Mouse (Mus musculus): ENCODE results near the gene Exoc6b.
"Not testable (repeated sequence)": the region's sequence is repeated elsewhere in the genome, so short reads cannot be mapped to it uniquely, and the experiment has no call there.

Exoc6b gene

GRCm38 (mm10) chr6:85069023-85069985 lies at the start of gene Exoc6b:
Gene Exoc6b (minus strand): TSS chr6:85069513.
- peak; percentile 65 to 82 for DNase-seq (ENCODE audit: low spot score in 2 of 2)

DNA sequence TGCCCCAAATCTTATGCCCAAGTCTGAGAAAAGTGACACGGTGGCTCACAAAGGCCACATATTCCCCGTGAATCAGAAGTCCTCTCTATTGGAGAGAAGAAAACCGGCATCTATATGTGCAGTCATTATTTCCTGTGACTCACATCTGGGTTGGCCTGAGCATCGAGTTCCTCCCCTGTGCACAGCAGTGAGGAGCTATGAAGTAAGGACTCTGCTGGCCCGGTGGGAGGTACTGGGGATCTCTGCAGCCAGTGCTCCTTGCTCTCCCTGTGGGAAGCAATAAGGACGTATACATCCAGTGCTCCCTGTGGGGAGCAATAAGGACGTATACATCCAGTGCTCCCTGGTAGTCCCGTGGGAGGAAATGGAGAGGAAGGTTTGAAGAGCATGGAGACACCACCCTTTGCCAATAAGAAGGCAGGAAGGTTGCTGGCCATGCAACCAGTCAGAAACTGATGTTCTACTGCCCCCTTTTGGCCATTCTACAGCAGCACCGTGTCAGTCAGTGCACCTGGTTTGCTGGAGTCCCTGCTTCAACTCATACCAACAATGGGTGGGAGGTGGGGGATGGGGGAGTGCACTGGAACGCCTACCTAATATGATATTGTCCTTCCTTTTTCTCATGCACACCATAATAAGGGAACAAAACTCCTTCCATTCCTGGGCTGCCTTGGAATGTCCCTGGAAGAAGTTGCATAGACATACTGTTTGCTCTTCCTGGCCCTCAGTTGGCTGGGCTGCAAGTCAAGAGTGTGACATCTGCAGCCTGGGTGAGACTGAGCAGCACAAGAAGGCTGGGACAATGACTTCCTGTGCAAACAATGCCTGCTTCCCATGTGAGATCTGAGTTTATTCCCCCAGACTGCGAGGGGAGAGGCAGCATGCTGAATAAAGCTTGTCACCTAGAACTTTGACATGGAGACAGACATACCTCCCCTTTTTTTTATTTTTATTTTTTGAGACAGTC lies 48.5 kb upstream of the Exoc6b start:
- DNase-seq (ENCODE audit: low spot score in 2 of 2): peak; percentile 24 to 41

DNA sequence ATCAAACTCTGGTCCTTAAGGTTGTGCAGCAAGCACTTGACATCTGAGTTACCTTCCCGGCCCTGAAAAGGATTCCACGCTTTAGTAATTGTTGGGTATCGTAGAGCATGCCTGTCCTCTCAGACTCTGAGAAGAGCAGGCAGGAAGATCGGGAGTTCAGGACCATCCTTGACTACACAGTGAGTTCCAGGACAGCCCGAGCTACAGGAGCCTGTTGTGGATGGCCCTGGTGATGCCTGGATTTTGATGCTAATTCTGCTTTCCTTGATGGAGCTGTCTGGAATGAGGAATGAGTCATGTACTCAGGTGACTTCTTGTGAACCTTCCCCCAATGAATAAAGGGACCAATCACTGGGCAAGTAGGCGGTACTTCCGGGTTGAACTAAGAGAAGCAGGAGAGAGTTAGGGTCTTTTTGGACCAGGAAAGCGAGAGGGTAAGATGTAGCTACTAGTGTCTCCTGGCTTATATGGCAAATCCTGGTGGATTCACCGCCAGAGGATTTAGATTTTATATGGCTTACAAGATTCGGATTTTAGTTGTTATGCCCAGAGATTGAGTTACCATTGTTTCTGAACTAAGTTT lies 35.8 kb upstream of the Exoc6b start:
- DNase-seq (ENCODE audit: low spot score in 2 of 2): no peak

- DNase-seq (ENCODE audit: low spot score in 2 of 2): no peak
Observed at GRCm38 (mm10) chr6:85103321-85103720, 34.0 kb upstream of the Exoc6b start.

GRCm38 (mm10) chr6:85096441-85096840 lies 27.1 kb upstream of the Exoc6b start:
- DNase-seq (ENCODE audit: low spot score in 2 of 2): no peak

DNA sequence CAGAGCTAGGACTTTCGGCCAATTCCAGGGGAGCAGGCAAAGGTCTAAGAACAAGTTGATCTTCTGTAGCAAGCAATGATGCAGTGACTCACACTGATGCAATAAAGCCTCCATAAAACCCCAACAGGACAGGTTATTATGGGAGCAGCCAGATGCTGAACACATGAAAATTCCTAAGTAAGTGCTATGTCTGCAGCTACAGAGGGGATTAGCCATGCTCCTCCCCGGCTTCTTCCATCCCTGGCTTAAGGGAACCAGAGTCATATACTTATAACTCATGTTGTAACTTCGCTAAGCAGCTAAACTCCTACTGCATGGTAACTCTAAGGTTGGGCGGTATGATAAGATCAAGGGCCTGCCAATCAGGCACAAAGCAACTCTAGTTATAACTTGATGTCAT lies 18.1 kb upstream of the Exoc6b start:
- no peak for DNase-seq (ENCODE audit: low spot score in 2 of 2)

- DNase-seq (ENCODE audit: low spot score in 2 of 2): no peak
Observed at GRCm38 (mm10) chr6:85086645-85087044, 17.3 kb upstream of the Exoc6b start.

GRCm38 (mm10) chr6:85076179-85076720 lies 6.9 kb upstream of the Exoc6b start:
- not testable (repeated sequence) for DNase-seq (ENCODE audit: low spot score in 2 of 2)

DNA sequence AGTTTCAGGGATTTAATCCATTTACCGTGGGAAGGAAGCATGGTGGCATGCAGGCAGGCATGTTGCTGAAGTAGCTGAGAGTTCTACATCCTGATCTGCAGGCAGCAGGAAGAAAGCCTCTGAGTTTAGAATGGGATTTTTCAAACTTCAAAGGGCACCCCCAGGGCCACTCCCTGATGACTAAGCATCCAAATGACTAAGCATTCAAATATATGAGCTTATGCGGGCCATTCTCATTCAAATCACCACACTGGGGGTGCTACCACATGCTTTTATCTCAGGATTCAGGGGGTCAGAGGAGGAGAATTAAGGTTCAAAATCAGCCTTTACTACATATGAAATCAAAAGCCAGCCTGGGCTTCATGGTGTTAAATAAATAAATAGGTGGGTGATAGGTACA lies 5.7 kb upstream of the Exoc6b start:
- DNase-seq (ENCODE audit: low spot score in 2 of 2): no peak

DNA sequence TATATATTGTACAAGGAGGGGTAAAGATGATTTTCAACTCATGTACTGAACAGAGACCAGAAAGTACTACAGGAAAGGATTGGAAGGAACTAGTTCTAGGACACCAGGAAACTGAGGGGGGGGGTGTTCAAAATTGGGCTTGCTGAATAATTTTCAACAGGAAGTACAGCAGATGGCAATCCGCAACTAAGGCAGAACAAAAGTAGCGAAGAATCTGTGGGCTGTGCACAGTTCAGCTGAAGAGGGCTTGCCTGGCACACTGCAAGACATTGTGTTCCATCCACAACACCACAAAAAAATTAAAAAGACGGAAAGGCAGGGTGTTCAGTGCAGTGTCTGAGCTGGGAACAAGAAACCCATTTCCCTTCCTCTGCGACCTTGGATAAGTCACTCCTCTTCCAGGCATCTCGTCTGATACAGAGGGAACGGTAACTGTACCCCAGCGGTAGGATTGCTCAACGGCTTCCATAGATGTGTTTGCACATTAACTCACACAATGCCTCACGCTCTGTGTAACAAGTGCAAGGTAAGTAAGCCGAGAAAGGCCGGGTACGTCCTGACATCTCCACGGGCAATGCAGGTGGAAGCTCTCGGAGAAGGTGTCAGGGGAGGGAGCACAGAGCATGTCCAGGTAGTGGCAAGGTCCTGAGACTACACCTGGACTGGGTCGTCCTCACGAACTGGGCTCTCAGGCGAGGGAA lies 841 bp downstream of the Exoc6b start:
- peak in 1 of 2 experiments; percentile 12 for DNase-seq (ENCODE audit: low spot score in 2 of 2)

DNA sequence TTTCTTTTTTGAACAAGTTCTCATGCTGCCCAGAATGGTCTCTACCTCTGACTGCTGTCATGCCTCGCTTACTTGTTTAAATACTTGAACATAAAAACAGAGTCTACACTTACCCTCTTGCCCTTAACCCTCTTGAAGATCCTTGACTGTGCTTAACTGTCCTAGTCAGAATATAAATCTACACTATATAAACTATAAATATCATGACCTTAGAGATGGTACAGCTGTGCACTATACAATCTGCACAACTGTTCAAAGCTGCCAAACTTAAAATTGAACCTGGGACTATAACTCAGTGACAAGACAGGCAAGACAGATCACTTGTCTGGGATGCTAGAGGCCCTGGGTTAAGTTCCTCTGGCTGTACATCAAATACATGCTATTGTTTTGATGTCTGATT lies 11.7 kb downstream of the Exoc6b start:
- DNase-seq (ENCODE audit: low spot score in 2 of 2): no peak

DNA sequence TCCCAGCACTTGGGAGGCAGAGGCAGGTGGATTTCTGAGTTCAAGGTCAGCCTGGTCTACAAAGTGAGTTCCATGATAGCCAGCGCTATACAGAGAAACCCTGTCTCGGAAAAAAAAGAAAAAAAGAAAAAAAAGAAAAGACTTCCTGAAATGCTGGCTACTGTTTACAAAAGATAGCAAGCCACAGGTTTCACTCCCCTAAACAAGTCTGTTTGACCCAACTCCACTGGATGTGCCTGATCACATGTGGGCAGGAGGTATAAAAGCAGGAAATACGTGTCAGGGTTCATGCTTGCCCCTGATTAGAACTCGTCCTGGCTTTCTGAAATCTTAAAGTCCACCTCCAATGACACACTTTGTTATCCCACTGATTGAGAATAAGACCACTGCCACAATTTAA lies 18.2 kb downstream of the Exoc6b start:
- DNase-seq (ENCODE audit: low spot score in 2 of 2): no peak

- DNase-seq (ENCODE audit: low spot score in 2 of 2): no peak
Observed at GRCm38 (mm10) chr6:85046531-85046930, 22.8 kb downstream of the Exoc6b start.

DNA sequence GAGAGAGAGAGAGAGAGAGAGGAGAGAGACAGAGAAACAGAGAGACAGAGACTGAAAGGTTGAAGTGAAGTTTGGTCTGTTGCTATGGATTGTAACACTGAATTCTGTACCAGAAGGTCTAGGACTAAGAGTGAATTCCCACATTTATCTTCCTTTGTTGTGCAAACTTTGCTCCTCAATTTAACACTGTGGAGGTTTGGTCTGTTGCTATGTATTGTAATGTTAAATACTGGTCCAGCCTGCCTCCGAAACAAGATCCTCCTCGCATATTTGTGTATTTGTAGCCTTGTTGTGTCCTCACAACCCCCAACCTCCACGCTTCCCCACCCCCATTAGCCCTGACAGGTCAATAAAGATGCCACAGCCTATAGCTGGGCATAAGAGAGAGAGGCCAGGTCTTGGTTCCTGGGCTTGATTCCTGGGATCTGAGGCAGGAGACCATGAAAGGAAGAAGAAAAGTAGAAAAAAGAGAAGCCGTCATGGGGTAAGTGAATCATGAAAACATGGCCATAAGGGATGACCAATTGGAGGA lies 24.6 kb downstream of the Exoc6b start:
- no peak for DNase-seq (ENCODE audit: low spot score in 2 of 2)

DNA sequence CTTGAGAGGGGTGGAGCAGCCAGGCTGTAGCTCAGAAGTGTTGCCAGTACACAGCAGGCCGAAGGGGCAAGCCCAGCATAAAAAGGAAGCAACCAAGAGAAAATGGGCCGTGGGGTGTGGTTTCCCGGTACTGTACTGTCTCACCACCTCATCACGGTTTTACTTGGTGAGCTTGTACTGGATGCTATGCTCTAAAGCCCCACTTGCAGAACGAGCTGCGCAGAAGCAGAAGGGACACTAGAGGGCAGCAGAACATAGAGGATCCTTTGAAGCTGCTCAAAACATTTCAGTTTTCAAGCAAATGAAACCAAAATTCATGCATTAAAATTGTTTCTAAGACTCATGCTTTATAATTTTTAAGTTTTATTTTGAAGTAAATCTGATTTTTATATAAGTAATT lies 31.6 kb downstream of the Exoc6b start:
- peak; percentile 47 to 57 for DNase-seq (ENCODE audit: low spot score in 2 of 2)

DNA sequence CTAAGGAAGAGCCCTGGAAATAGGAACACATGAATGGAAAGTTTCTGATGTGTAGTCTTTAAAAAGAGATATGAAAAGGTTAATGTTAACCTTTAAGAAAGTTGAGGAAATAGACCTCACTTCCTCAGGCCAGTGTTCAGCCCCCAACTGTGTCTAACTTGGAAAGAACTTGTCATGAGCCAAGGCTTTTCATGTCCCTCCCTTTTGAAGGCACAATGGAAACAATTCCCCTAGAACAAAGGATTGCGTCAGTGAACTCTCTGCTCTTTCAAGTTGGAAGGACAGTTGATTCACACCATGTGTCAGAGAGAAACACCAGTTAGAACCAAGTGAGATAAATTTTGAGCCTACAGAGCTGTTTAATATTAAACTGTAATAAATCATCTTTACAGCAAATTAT lies 39.6 kb downstream of the Exoc6b start:
- no peak for DNase-seq (ENCODE audit: low spot score in 2 of 2)

DNA sequence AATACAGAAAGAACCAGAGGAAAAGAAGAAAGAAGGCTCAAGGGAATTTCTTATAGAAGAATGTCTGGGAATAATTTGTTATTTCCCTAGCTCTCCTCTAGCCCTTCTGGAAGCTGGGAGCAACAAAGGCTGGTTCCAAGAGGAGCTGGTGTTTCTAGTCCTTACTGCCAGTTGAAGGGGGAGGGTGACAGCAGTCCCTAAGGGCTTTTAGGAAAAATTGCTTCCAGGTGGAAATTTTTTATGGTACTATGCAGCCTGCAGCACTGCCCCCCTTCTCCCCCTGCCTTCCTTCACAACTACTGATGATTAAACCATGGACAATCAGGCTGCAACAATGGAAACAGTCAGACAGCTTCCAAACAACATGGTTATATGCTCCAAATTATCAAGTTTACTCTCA lies 44.9 kb downstream of the Exoc6b start:
- DNase-seq (ENCODE audit: low spot score in 2 of 2): no peak

GRCm38 (mm10) chr6:85017011-85017410 lies 52.3 kb downstream of the Exoc6b start:
- no peak for DNase-seq (ENCODE audit: low spot score in 2 of 2)

DNA sequence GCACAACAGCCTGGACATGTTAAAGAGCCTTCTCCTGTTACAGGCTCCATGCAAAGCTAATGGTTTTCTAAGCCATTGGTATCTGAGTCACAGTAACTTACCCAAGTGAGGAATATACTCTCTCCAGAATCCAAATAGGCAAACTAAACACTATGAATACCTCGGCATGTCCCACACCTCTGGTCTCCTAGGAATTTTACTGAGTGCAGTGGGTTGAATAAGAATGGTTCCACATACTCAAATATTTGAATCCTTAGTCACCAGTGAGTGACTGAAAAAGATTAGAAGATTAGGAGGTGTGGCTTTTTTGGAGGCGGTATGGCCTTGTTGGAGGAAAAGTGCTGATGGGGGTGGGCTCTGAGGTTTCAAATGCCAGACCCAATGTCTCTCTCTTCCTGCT lies 55.4 kb downstream of the Exoc6b start:
- no peak for DNase-seq (ENCODE audit: low spot score in 2 of 2)

GRCm38 (mm10) chr6:85010397-85010796 lies 58.9 kb downstream of the Exoc6b start:
- DNase-seq (ENCODE audit: low spot score in 2 of 2): no peak

DNA sequence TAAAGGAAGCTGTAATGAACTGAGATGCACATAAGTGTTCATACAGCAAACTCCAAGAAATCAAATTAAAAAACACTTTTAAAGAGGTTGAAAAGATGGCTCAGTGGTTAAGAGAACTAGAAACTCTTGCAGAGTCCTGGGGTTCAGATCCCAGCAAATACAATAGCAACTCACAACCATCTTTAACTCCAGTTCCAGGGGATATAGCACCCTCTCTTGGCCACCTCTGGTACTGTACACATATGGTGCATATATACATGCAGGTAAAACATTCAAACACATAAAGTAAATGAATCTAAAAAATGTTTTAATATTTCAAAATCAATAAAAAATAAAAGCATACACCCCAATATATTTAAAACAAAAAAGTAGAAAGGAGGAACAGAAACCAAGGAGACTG lies 73.9 kb downstream of the Exoc6b start:
- no peak for DNase-seq (ENCODE audit: low spot score in 2 of 2)
